Mouse (Mus musculus): ENCODE measurements around the gene Fam210b. TPM values are rescaled to one million over a fixed set of nuclear protein-coding genes. Genes with fewer than 3 reads are reported as not detected.

The Fam210b gene
- polyA plus RNA-seq, 1 experiment from 2014 or later = 13.1 TPM

- ATAC-seq (ENCODE audit: low read depth) (no peak), DNase-seq (ENCODE audit: low spot score) (peak; percentile 36)
- Histone ChIP-seq H3K4me2 (ENCODE audit: low read depth, low read length) (no peak overlapping the region), H3K27me3 (replicated peaks; ENCODE audit: control insufficient read depth, insufficient read depth, low read length) (no peaks in the 10 kb centered on the region), H3K9ac (ENCODE audit: low read depth, low read length) (no peak overlapping the region), H3K27ac (replicated peaks; ENCODE audit: low read depth, low read length) (no peak overlapping the region), H3K4me3 (ENCODE audit: low read depth, low read length) (no peak overlapping the region), H3K4me1 (ENCODE audit: control insufficient read depth, insufficient read depth, low read length) (no peaks in the 10 kb centered on the region), H3K36me3 (ENCODE audit: control insufficient read depth, insufficient read depth, low read length) (no peaks in the 10 kb centered on the region), H3K9me3 (ENCODE audit: control insufficient read depth, low read length) (no peaks in the 10 kb centered on the region)
- WGBS = 62% methylated on average over 13 of the region's 13 CpGs
Observed at GRCm38 (mm10) chr2:172401116-172401825, 55.9 kb downstream of the Fam210b start.

- Histone ChIP-seq H3K4me3 (ENCODE audit: low read depth, low read length) (no peak overlapping the region), H3K9me3 (ENCODE audit: control insufficient read depth, low read length) (no peaks in the 10 kb centered on the region), H3K4me1 (ENCODE audit: control insufficient read depth, insufficient read depth, low read length) (no peaks in the 10 kb centered on the region), H3K9ac (ENCODE audit: low read depth, low read length) (no peak overlapping the region), H3K36me3 (ENCODE audit: control insufficient read depth, insufficient read depth, low read length) (no peaks in the 10 kb centered on the region), H3K4me2 (ENCODE audit: low read depth, low read length) (no peak overlapping the region), H3K27me3 (replicated peaks; ENCODE audit: control insufficient read depth, insufficient read depth, low read length) (no peaks in the 10 kb centered on the region), H3K27ac (replicated peaks; ENCODE audit: low read depth, low read length) (no peak overlapping the region)
- 59% methylated on average over 7 of the region's 7 CpGs for WGBS
- ATAC-seq (ENCODE audit: low read depth) = no peak
- no peak for DNase-seq (ENCODE audit: low spot score)
Observed at GRCm38 (mm10) chr2:172404239-172404638, 58.9 kb downstream of the Fam210b start.

GRCm38 (mm10) chr2:172405011-172405410 is 59.6 kb downstream of the Fam210b start:
- no peak for DNase-seq (ENCODE audit: low spot score)
- H3K9me3 ChIP-seq (ENCODE audit: control insufficient read depth, low read length) = no peaks in the 10 kb centered on the region
- no peak overlapping the region for H3K4me2 ChIP-seq (ENCODE audit: low read depth, low read length)
- ATAC-seq (ENCODE audit: low read depth) = no peak
- no peaks in the 10 kb centered on the region for H3K4me1 ChIP-seq (ENCODE audit: control insufficient read depth, insufficient read depth, low read length)
- H3K36me3 ChIP-seq (ENCODE audit: control insufficient read depth, insufficient read depth, low read length) = no peaks in the 10 kb centered on the region
- H3K9ac ChIP-seq (ENCODE audit: low read depth, low read length) = no peak overlapping the region
- no peaks in the 10 kb centered on the region for H3K27me3 ChIP-seq (replicated peaks; ENCODE audit: control insufficient read depth, insufficient read depth, low read length)
- no peak overlapping the region for H3K27ac ChIP-seq (replicated peaks; ENCODE audit: low read depth, low read length)
- H3K4me3 ChIP-seq (ENCODE audit: low read depth, low read length) = no peak overlapping the region
- 65% methylated on average over 3 of the region's 3 CpGs for WGBS

Other genes starting within 250 kb of the Fam210b start
- gene Mc3r, start 97.1 kb upstream of the Fam210b start, polyA plus RNA-seq (2014; fragmentation: Nextera tagmentation; extraction: Ambion mirVana) = 0.10 TPM in 1 of 2 replicates, not detected in the other
- 79.2 and 96.2 TPM in 2 replicates for gene Aurka, start 25.0 kb downstream of the Fam210b start, polyA plus RNA-seq (2014; fragmentation: Nextera tagmentation; extraction: Ambion mirVana)
- 37.3 and 40.7 TPM in 2 replicates for gene Cstf1, start 25.1 kb downstream of the Fam210b start, polyA plus RNA-seq (2014; fragmentation: Nextera tagmentation; extraction: Ambion mirVana)
- 0.38 and 1.1 TPM in 2 replicates for gene Cass4, start 48.2 kb downstream of the Fam210b start, polyA plus RNA-seq (2014; fragmentation: Nextera tagmentation; extraction: Ambion mirVana)
- gene Rtf2, start 95.0 kb downstream of the Fam210b start, polyA plus RNA-seq (2014; fragmentation: Nextera tagmentation; extraction: Ambion mirVana) = 65.3 and 68.3 TPM in 2 replicates
- 0.67 and 0.98 TPM in 2 replicates for gene Gcnt7, start 113.0 kb downstream of the Fam210b start, polyA plus RNA-seq (2014; fragmentation: Nextera tagmentation; extraction: Ambion mirVana)
- 0.43 TPM in 1 of 2 replicates, not detected in the other for gene Fam209, start 127.0 kb downstream of the Fam210b start, polyA plus RNA-seq (2014; fragmentation: Nextera tagmentation; extraction: Ambion mirVana)
- 8.9 and 9.8 TPM in 2 replicates for gene Tfap2c, start 204.0 kb downstream of the Fam210b start, polyA plus RNA-seq (2014; fragmentation: Nextera tagmentation; extraction: Ambion mirVana)